Mouse (Mus musculus) bone marrow macrophage, adult 2 months (primary cell): ENCODE measurements around the gene Hoxa1.

Source experiments
- CTCF ChIP-seq: IDR thresholded peaks from 2 replicates; pipeline ENCODE4 v1.5.1; 2012; ENCODE audit warnings: low read depth, mild to moderate bottlenecking, low read length, moderate library complexity
- POLR2A ChIP-seq: IDR thresholded peaks from 2 replicates; pipeline ENCODE4 v1.6.1; 2012; ENCODE audit warnings: mild to moderate bottlenecking, low read depth, low read length, borderline replicate concordance

GRCm38 (mm10) chr6:52185222-52185621 lies 27.1 kb upstream of the Hoxa1 start:
- no peak for TF ChIP-seq CTCF
- TF ChIP-seq POLR2A, result no peak
